Mouse (Mus musculus) layer of hippocampus, adult 11-12 months (tissue): ENCODE data around the gene Sgpp2.

ENCODE experiments used
- DNase-seq: peaks from one replicate; pipeline ENCODE4 v3.0.0; 2022; ENCODE audit warnings: low spot score

Gene Sgpp2

GRCm38 (mm10) chr1:78339941-78340340 lies 29.8 kb downstream of the Sgpp2 start:
- DNase-seq = no peak

- DNase-seq = no peak
Observed at GRCm38 (mm10) chr1:78340584-78340983, 30.4 kb downstream of the Sgpp2 start.

- DNase-seq = no peak
Observed at GRCm38 (mm10) chr1:78347317-78347806, 37.2 kb downstream of the Sgpp2 start.

- no peak for DNase-seq
Observed at GRCm38 (mm10) chr1:78349219-78349618, 39.1 kb downstream of the Sgpp2 start.

- no peak for DNase-seq
Observed at GRCm38 (mm10) chr1:78353254-78353653, 43.1 kb downstream of the Sgpp2 start.

GRCm38 (mm10) chr1:78355123-78355522 lies 45.0 kb downstream of the Sgpp2 start:
- no peak for DNase-seq

- DNase-seq = no peak
Observed at GRCm38 (mm10) chr1:78357415-78357814, 47.3 kb downstream of the Sgpp2 start.

- DNase-seq = no peak
Observed at GRCm38 (mm10) chr1:78357868-78358267, 47.7 kb downstream of the Sgpp2 start.

- no peak for DNase-seq
Observed at GRCm38 (mm10) chr1:78363965-78364889, 54.1 kb downstream of the Sgpp2 start.

- no peak for DNase-seq
Observed at GRCm38 (mm10) chr1:78367806-78368205, 57.7 kb downstream of the Sgpp2 start.

- no peak for DNase-seq
Observed at GRCm38 (mm10) chr1:78370121-78370520, 60.0 kb downstream of the Sgpp2 start.

GRCm38 (mm10) chr1:78371569-78372236 lies 61.6 kb downstream of the Sgpp2 start:
- DNase-seq = peak; percentile 11

GRCm38 (mm10) chr1:78372316-78372715 lies 62.2 kb downstream of the Sgpp2 start:
- no peak for DNase-seq

- DNase-seq = no peak
Observed at GRCm38 (mm10) chr1:78373836-78374235, 63.7 kb downstream of the Sgpp2 start.

- DNase-seq = no peak
Observed at GRCm38 (mm10) chr1:78375058-78375457, 64.9 kb downstream of the Sgpp2 start.

GRCm38 (mm10) chr1:78380950-78381349 lies 70.8 kb downstream of the Sgpp2 start:
- no peak for DNase-seq

GRCm38 (mm10) chr1:78387854-78388253 lies 77.7 kb downstream of the Sgpp2 start:
- DNase-seq = no peak

- DNase-seq = no peak
Observed at GRCm38 (mm10) chr1:78388848-78389247, 78.7 kb downstream of the Sgpp2 start.

GRCm38 (mm10) chr1:78395191-78395735 lies 85.1 kb downstream of the Sgpp2 start:
- DNase-seq = no peak

- no peak for DNase-seq
Observed at GRCm38 (mm10) chr1:78395737-78396136, 85.6 kb downstream of the Sgpp2 start.

- DNase-seq = no peak
Observed at GRCm38 (mm10) chr1:78396320-78396913, 86.3 kb downstream of the Sgpp2 start.

- DNase-seq = no peak
Observed at GRCm38 (mm10) chr1:78399755-78400154, 89.6 kb downstream of the Sgpp2 start.
